15 mouse cellular contexts compared by ENCODE assay signal in genomic region chr9:54785215-54785614, GRCm38 (mm10). TPM values are rescaled to one million over a fixed set of nuclear protein-coding genes. Genes with fewer than 3 reads are reported as not detected.
"Had no signal": no experiment of that assay in that cellular context is flagged by ENCODE, and none has a peak within 500 bp of the region (broad histone marks: within the 10 kb centered on the region; RNA-seq: fewer than 3 reads in every experiment).

No protein-coding gene starts in this region.

- DNase-seq: kidney, adult 8-10 months; layer of hippocampus, adult 9-11 months; layer of hippocampus, postnatal 36 days; liver; liver, embryonic 13.5 days; liver, postnatal 0 days; lung, postnatal 36 days; right cerebral cortex, adult 18-20 months; right cerebral cortex, postnatal 25 days; thymus, adult 2 months; thymus, postnatal 25 days had no signal

- H3K27ac ChIP-seq: liver, embryonic 13.5 days; midbrain, embryonic 13.5 days; neural tube, embryonic 15.5 days had no signal

- H3K4me2 ChIP-seq: liver, embryonic 13.5 days; midbrain, embryonic 13.5 days; neural tube, embryonic 15.5 days had no signal

- H3K36me3 ChIP-seq: liver, embryonic 13.5 days; midbrain, embryonic 13.5 days; neural tube, embryonic 15.5 days had no signal

- H3K4me3 ChIP-seq: liver, embryonic 13.5 days; midbrain, embryonic 13.5 days; myocyte; neural tube, embryonic 15.5 days had no signal

- H3K4me1 ChIP-seq: liver, embryonic 13.5 days had no signal

- H3K9me3 ChIP-seq: liver, embryonic 13.5 days; midbrain, embryonic 13.5 days; neural tube, embryonic 15.5 days had no signal

- H3K27me3 ChIP-seq: midbrain, embryonic 13.5 days; neural tube, embryonic 15.5 days had no signal

- ATAC-seq: liver, postnatal 0 days; midbrain, embryonic 13.5 days had no signal

- H3K9ac ChIP-seq: liver, embryonic 13.5 days; liver, postnatal 0 days; midbrain, embryonic 13.5 days; neural tube, embryonic 15.5 days had no signal

RNA-seq across cellular contexts. Expression of gene Crabp1, which starts 20.7 kb away (rescaled TPM):
- total RNA-seq: megakaryocyte progenitor cell, adult 5-6 weeks had no signal
- polyA plus RNA-seq: liver, postnatal 0 days had no signal
